Mouse (Mus musculus) large intestine, adult 2 months (tissue): Measurements from ENCODE around the gene Dnlz. TPM values are rescaled to one million over a fixed set of nuclear protein-coding genes. Genes with fewer than 3 reads are reported as not detected.
"Not testable (repeated sequence)": the region's sequence is repeated elsewhere in the genome, so short reads cannot be mapped to it uniquely, and the experiment has no call there.

ENCODE experiments used
- DNase-seq: peaks from one replicate; pipeline ENCODE4 v3.0.0-alpha.2; 2012; ENCODE audit warnings: low read depth, low spot score
- WGBS: fragments of 180-500 bp; shearing (Covaris S2); methylation state at CpG from one replicate; pipeline ENCODE4 v1.1.7; 2018; 5-methylcytosine and 5-hydroxymethylcytosine counted together
- polyA plus RNA-seq: library from polyadenylated mRNA; depleted of rRNA; stranded (reverse); fragments of >200 nt; gene quantifications from 2 replicates; pipeline ENCODE4 v1.2.3, GENCODE M21; 2012; rRNA removed

Dnlz gene
- polyA plus RNA-seq = 21.5 and 24.6 TPM in 2 replicates

- DNase-seq = peak; percentile 62
- under 1% methylated on average over 62 of the region's 62 CpGs for WGBS
These were observed at the start of gene Dnlz for GRCm38 (mm10) chr2:26351358-26352290. Dnlz (minus strand) TSS chr2:26352110.

DNA sequence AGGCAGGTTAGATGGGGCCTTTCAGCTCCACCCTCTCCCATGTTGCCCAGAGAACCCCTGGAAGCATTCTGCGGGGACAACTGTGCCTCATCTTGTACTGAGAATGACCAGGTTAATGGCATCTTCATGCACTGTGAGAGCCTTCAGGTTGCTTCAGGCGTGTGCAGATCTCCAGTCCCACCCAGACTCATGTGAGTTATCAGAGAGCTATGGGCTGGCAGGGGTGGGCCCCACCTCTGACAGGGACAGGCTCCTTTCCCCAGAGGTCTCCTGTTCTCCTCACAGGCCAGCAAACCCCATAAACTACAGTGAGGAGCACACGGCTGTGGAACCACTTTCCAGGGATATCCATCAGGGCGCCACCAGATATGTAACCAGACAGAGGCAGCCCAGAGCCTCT is 49.1 kb upstream of the Dnlz start:
- DNase-seq = no peak
- WGBS = 84% methylated on average over 4 of the region's 4 CpGs

DNA sequence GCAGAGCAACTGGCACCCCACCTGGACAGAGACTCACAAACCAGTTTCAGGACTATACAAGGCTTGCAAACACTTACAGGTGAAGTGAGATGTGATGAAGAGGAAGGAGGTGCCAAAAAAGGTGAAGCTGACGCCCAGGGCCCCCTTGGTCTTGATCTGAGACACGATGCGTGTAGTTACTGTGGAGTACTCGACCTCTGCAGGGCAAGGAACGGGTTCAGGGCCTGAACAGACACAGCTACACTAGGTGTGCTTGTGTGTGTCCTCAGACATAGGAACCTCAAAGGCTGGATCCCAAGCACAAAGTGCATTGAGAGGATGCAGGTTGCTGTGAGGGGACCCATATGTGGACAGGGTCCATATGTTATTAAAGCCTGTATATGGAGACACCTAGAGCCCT is 48.4 kb upstream of the Dnlz start:
- WGBS = 89% methylated on average over 5 of the region's 5 CpGs
- DNase-seq = no peak

GRCm38 (mm10) chr2:26399647-26400046 is 47.7 kb upstream of the Dnlz start:
- no peak for DNase-seq
- WGBS = 72% methylated on average over 5 of the region's 5 CpGs

DNA sequence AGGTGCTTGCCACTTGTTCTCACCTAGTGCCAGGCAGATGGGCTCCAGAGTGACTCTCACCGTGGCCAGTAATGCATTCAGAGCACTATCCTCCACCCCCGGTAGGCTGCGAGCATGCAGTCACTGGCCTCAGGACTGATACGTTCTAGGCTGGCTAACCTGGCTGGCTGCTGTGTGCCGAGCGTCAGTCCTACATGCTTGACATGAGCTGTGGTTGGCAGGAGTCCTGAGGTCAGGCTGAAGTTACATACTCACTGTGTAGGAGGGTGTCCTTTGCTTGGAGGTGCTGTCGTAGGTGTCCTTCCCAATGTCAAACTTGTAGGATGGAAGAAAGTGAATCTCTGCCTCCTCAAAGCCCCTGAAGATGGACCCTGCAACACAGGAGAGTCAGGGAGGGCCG is 47.1 kb upstream of the Dnlz start:
- DNase-seq = no peak
- WGBS = 88% methylated on average over 8 of the region's 8 CpGs

- 78% methylated on average over 6 of the region's 6 CpGs for WGBS
- DNase-seq = no peak
These were observed 39.7 kb upstream of the Dnlz start for GRCm38 (mm10) chr2:26391617-26392016.

- WGBS = 69% methylated on average over 3 of the region's 3 CpGs
- no peak for DNase-seq
These were observed 39.0 kb upstream of the Dnlz start for GRCm38 (mm10) chr2:26390954-26391353.

GRCm38 (mm10) chr2:26389154-26389690 is 37.3 kb upstream of the Dnlz start, which contains the start of the genes Entr1 and Pmpca:
Entr1 (minus strand) TSS chr2:26389316.
Pmpca (plus strand) TSS chr2:26389339.
- no peak for DNase-seq
- 1% methylated on average over 60 of the region's 60 CpGs for WGBS

- no peak for DNase-seq
- WGBS = under 1% methylated on average over 43 of the region's 45 CpGs
These were observed 36.8 kb upstream of the Dnlz start for GRCm38 (mm10) chr2:26388682-26389153.

- WGBS = 88% methylated on average over 3 of the region's 3 CpGs
- no peak for DNase-seq
These were observed 35.8 kb upstream of the Dnlz start for GRCm38 (mm10) chr2:26387713-26388112.

- 23% methylated on average over 6 of the region's 6 CpGs for WGBS
- not testable (repeated sequence) for DNase-seq
These were observed 29.0 kb upstream of the Dnlz start for GRCm38 (mm10) chr2:26380871-26381270.

DNA sequence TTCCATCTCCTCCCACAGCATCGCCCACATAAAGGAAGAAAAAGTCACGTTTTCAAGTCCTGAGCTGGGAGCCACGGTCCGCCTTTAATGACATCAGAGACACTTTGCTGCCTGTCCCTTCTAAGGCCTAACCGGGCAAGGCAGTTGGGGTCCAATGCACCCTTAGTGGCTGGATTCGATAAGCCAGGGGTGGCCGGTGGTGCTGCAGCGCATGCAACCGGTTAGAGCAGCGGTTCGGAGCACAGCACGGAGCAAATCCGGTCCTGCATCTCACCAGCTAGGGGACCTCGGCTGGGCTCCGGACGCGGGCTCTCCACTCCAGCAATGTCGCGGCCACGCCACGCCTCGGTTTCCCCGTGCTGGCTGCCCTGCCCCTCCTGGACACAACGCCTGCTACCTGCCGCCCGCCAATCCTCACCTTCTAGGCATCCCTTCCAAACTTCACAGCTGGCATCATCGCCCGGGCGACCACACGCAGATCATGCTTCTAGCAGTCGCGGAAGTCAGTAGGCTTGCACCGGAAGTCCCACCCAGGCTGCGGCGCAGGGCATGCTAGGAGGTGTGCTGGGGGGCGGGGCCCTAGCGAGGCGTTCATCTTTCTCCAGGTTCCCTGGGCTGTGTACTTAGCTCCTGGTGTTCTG is 28.3 kb upstream of the Dnlz start, which contains the start of gene Snapc4:
Gene Snapc4, minus strand, starts transcription at position 523 of the 641 bp plus-strand sequence.
- WGBS = under 1% methylated on average over 38 of the region's 38 CpGs

DNA sequence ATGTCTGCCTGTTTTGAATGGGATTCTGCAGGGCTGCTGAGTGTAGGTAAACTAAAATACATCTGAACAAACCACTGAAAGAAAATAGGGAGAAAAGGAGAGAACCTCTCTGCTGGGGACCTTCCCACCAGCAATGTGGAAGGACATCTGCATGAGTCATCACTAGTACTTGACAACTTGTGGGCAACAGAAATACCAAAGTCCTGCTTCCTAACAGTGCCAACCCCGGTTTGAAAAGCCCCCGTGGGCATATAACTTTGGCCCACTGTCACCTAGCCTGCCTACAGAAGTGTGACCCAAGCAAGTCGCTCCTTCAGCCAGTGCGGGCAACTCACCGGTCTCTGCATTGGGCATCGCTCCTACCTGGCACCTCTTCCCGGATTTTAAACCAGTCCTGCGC is 20.5 kb upstream of the Dnlz start:
- WGBS = 96% methylated on average over 8 of the region's 8 CpGs
- DNase-seq = no peak

More for the DNA sequence above, 28.3 kb upstream of the Dnlz start, which contains the start of gene Snapc4:
- DNase-seq = peak; percentile 45

GRCm38 (mm10) chr2:26368572-26368971 is 16.7 kb upstream of the Dnlz start:
- no peak for DNase-seq
- WGBS = 91% methylated on average over 1 of the region's 1 CpGs

GRCm38 (mm10) chr2:26367911-26368310 is 16.0 kb upstream of the Dnlz start:
- WGBS = 89% methylated on average over 6 of the region's 6 CpGs
- DNase-seq = no peak

GRCm38 (mm10) chr2:26364738-26365465 is 13.0 kb upstream of the Dnlz start:
- DNase-seq = no peak
- WGBS = 47% methylated on average over 10 of the region's 10 CpGs

- no peak for DNase-seq
- 81% methylated on average over 5 of the region's 5 CpGs for WGBS
These were observed 11.6 kb upstream of the Dnlz start for GRCm38 (mm10) chr2:26363481-26363880.

- DNase-seq = no peak
- WGBS = 84% methylated on average over 5 of the region's 5 CpGs
These were observed 11.1 kb upstream of the Dnlz start for GRCm38 (mm10) chr2:26362991-26363390.

- DNase-seq = no peak
- WGBS = 24% methylated on average over 3 of the region's 3 CpGs
These were observed 8.9 kb upstream of the Dnlz start, which contains the start of gene Card9 for GRCm38 (mm10) chr2:26360772-26361171. Card9 (minus strand) TSS chr2:26360918.
